Mouse (Mus musculus) liver, adult 2 months (tissue): ENCODE data around the gene Olfr373. TPM values are rescaled to one million over a fixed set of nuclear protein-coding genes. Genes with fewer than 3 reads are reported as not detected.
"Not testable (repeated sequence)": the region's sequence is repeated elsewhere in the genome, so short reads cannot be mapped to it uniquely, and the experiment has no call there.

Experiments used
- DNase-seq: peaks from one replicate; pipeline ENCODE4 v3.0.0-alpha.2; 2011; ENCODE audit warnings: low read depth, low spot score; ENCODE audit errors: extremely low read depth
- H3K27ac ChIP-seq: fragments of 200-500 bp; replicated peaks from 2 replicates; pipeline ENCODE4 v1.5.1; 2012; ENCODE audit warnings: low read depth, mild to moderate bottlenecking, control low read depth, inconsistent platforms, low read length; ENCODE audit not compliant: insufficient read depth
- H3K27me3 ChIP-seq: fragments of 200-500 bp; 2 replicates; pipeline ENCODE4 v1.6.1; 2012; ENCODE audit warnings: mild to moderate bottlenecking, moderate library complexity, low read length, inconsistent platforms; ENCODE audit not compliant: control insufficient read depth, insufficient read depth
- H3K36me3 ChIP-seq: fragments of 200-500 bp; 2 replicates; pipeline ENCODE4 v1.6.1; 2012; ENCODE audit warnings: low read length, inconsistent platforms; ENCODE audit not compliant: control insufficient read depth, insufficient read depth
- H3K4me1 ChIP-seq: fragments of 200-500 bp; 2 replicates; pipeline ENCODE4 v1.6.1; 2011; ENCODE audit warnings: low read length; ENCODE audit not compliant: control insufficient read depth, insufficient read depth
- H3K4me3 ChIP-seq: fragments of 200-500 bp; 2 replicates; pipeline ENCODE4 v1.5.1; 2011; ENCODE audit warnings: low read depth, mild to moderate bottlenecking, control low read depth, low read length, moderate library complexity; ENCODE audit not compliant: insufficient read depth
- H3K79me2 ChIP-seq: fragments of 200-500 bp; 2 replicates; pipeline ENCODE4 v1.6.1; 2012; ENCODE audit warnings: inconsistent platforms, mild to moderate bottlenecking, low read length, moderate library complexity; ENCODE audit not compliant: control insufficient read depth, insufficient read depth
- H3K9ac ChIP-seq: fragments of 200-500 bp; 2 replicates; pipeline ENCODE4 v1.6.1; 2012; ENCODE audit warnings: low read depth, mild to moderate bottlenecking, control low read depth, inconsistent platforms, low read length
- CTCF ChIP-seq: fragments of 200-500 bp; IDR thresholded peaks from 2 replicates; pipeline ENCODE4 v1.5.1; 2011; ENCODE audit warnings: low read depth, low read length, control low read depth
- POLR2A ChIP-seq: fragments of 200-500 bp; IDR thresholded peaks from 2 replicates; pipeline ENCODE4 v1.6.1; 2011; ENCODE audit warnings: low read length, control low read depth; ENCODE audit not compliant: insufficient read depth; ENCODE audit errors: extremely low read depth
- WGBS: fragments of 180-500 bp; shearing (Covaris S2); methylation state at CpG from one replicate; pipeline ENCODE4 v1.1.7; 2018; 5-methylcytosine and 5-hydroxymethylcytosine counted together
- polyA plus RNA-seq: library from polyadenylated mRNA; depleted of rRNA; stranded (reverse); fragments of >200 nt; gene quantifications from 2 replicates; pipeline ENCODE4 v1.2.3, GENCODE M21; 2012
- total RNA-seq: library from RNA; depleted of rRNA; stranded (reverse); fragments of >200 nt; gene quantifications from 2 replicates; pipeline ENCODE4 v1.2.3, GENCODE M21; 2014

Gene Olfr373
- total and polyA plus RNA-seq, 2 experiments: not detected

- no peak for DNase-seq
- no peaks in the 10 kb centered on the region for H3K36me3 ChIP-seq
- TF ChIP-seq CTCF (no peak), POLR2A (no peak)
- H3K9ac ChIP-seq: no peak overlapping the region
- H3K4me3 ChIP-seq: no peak overlapping the region
- WGBS: 55% methylated on average over 4 of the region's 4 CpGs
- no peaks in the 10 kb centered on the region for H3K4me1 ChIP-seq
- no peaks in the 10 kb centered on the region for H3K79me2 ChIP-seq
- no peak overlapping the region for H3K27ac ChIP-seq
- H3K27me3 ChIP-seq: no peaks in the 10 kb centered on the region
Observed at GRCm38 (mm10) chr8:72118616-72119015, 35.6 kb downstream of the Olfr373 start.

GRCm38 (mm10) chr8:72121486-72121885 is 38.5 kb downstream of the Olfr373 start:
- H3K79me2 ChIP-seq, H3K4me3 ChIP-seq, H3K27me3 ChIP-seq, H3K9ac ChIP-seq, DNase-seq, H3K27ac ChIP-seq, H3K36me3 ChIP-seq, H3K4me1 ChIP-seq: not testable (repeated sequence)
- WGBS: 68% methylated on average over 3 of the region's 3 CpGs

- DNase-seq: no peak
- Histone ChIP-seq H3K9ac (no peak overlapping the region), H3K27me3 (no peaks in the 10 kb centered on the region), H3K79me2 (no peaks in the 10 kb centered on the region), H3K36me3 (no peaks in the 10 kb centered on the region), H3K4me1 (no peaks in the 10 kb centered on the region), H3K4me3 (no peak overlapping the region), H3K27ac (no peak overlapping the region)
- TF ChIP-seq CTCF (no peak), POLR2A (no peak)
- WGBS: 98% methylated on average over 1 of the region's 1 CpGs
Observed at GRCm38 (mm10) chr8:72121997-72122396, 39.0 kb downstream of the Olfr373 start.

- Histone ChIP-seq H3K79me2 (no peaks in the 10 kb centered on the region), H3K4me1 (no peaks in the 10 kb centered on the region), H3K9ac (no peak overlapping the region), H3K4me3 (no peak overlapping the region), H3K27ac (no peak overlapping the region), H3K36me3 (no peaks in the 10 kb centered on the region), H3K27me3 (no peaks in the 10 kb centered on the region)
- DNase-seq: no peak
- TF ChIP-seq POLR2A (no peak), CTCF (no peak)
- WGBS: 47% methylated on average over 1 of the region's 1 CpGs
Observed at GRCm38 (mm10) chr8:72127834-72128233, 44.9 kb downstream of the Olfr373 start.

GRCm38 (mm10) chr8:72131251-72131650 is 48.3 kb downstream of the Olfr373 start:
- no peak for DNase-seq
- Histone ChIP-seq H3K4me3 (no peak overlapping the region), H3K9ac (no peak overlapping the region), H3K79me2 (no peaks in the 10 kb centered on the region), H3K36me3 (no peaks in the 10 kb centered on the region), H3K27ac (no peak overlapping the region; the same call in 1 of the 2 replicates), H3K27me3 (no peaks in the 10 kb centered on the region), H3K4me1 (peaks cover 6% of the 10 kb centered on the region; the same call in 1 of the 2 replicates)
- TF ChIP-seq POLR2A (no peak), CTCF (no peak)
- 86% methylated on average over 2 of the region's 2 CpGs for WGBS

GRCm38 (mm10) chr8:72131901-72132300 is 48.9 kb downstream of the Olfr373 start:
- Histone ChIP-seq H3K36me3 (no peaks in the 10 kb centered on the region), H3K27me3 (no peaks in the 10 kb centered on the region), H3K79me2 (no peaks in the 10 kb centered on the region), H3K4me3 (no peak overlapping the region), H3K4me1 (peaks cover 7% of the 10 kb centered on the region; the same call in 1 of the 2 replicates), H3K9ac (no peak overlapping the region), H3K27ac (no peak overlapping the region)
- WGBS: 74% methylated on average over 2 of the region's 2 CpGs
- no peak for DNase-seq
- TF ChIP-seq CTCF: no peak
- no peak for TF ChIP-seq POLR2A
